Mouse (Mus musculus) olfactory bulb, adult 2 months (tissue): ENCODE measurements around the gene Sgta.

Experiments used
- CTCF ChIP-seq: fragments of 200-500 bp; IDR thresholded peaks from 2 replicates; pipeline ENCODE4 v1.5.1; 2012; ENCODE audit warnings: low read depth, mild to moderate bottlenecking, low read length, moderate library complexity; ENCODE audit not compliant: insufficient read depth
- POLR2A ChIP-seq: fragments of 200-500 bp; IDR thresholded peaks from 2 replicates; pipeline ENCODE4 v1.6.1; 2012; ENCODE audit warnings: mild to moderate bottlenecking, low read depth, low read length, moderate library complexity; ENCODE audit not compliant: insufficient read depth

GRCm38 (mm10) chr10:81055169-81055568 lies 4.8 kb downstream of the Sgta start:
- TF ChIP-seq CTCF (no peak), POLR2A (no peak)
